Mouse (Mus musculus) gastrocnemius, adult 2 months (tissue): Measurements from ENCODE around the gene Vps37c. TPM values are rescaled to one million over a fixed set of nuclear protein-coding genes. Genes with fewer than 3 reads are reported as not detected.

Source experiments
- DNase-seq: peaks from one replicate; pipeline ENCODE4 v3.0.0; 2022
- H3K27ac ChIP-seq: fragments of 200-600 bp; 2 replicates; pipeline ENCODE4 v1.8.1; 2022; ENCODE audit warnings: mild to moderate bottlenecking
- H3K4me3 ChIP-seq: fragments of 200-600 bp; 2 replicates; pipeline ENCODE4 v1.8.1; 2022; ENCODE audit warnings: mild to moderate bottlenecking, moderate library complexity
- CTCF ChIP-seq: fragments of 200-600 bp; IDR thresholded peaks from 2 replicates; pipeline ENCODE4 v1.8.1; 2022; ENCODE audit warnings: antibody characterized with exemption, mild to moderate bottlenecking, moderate library complexity
- intact Hi-C: fragments of 180-260 bp; cut with DNase I; formaldehyde crosslinking; loops from one replicate; pipeline ENCODE4 v1.15.1; 2025
- total RNA-seq, 2 experiments: library from RNA; stranded (reverse); gene quantifications; 2 replicates each; pipeline ENCODE4 v1.2.3; 2021

Gene Vps37c
- total RNA-seq, 2 experiments from 2014 or later, result 20.7 to 26.3 TPM

DNA sequence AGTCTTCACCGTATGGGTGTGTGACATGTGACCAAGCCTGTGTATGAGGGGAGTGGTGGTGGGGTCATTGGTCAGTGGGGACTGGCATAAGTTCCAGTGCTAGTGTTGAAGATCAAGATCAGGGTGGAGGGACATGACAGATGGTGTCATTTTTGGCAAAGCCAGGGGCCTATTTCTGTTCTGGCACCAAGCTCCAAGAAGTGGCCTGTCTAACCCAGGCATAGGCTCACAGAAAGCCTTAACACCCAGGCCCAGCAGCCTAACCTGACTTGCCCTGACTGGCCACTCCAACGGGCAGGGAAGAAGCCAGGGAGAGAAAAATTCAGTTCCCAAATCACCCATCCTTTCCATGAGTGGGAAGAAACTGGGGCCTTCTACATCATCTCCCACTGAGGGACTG, 69.0 kb downstream of the Vps37c start:
- TF ChIP-seq CTCF, result no peak
- DNase-seq, result peak; percentile 65
- no peak overlapping the region for H3K4me3 ChIP-seq
- H3K27ac ChIP-seq, result peak overlapping the region; percentile 87
- intact Hi-C loops, result loop anchor here (1.0 kb wide), 1 partner anchor 23 kb away; no protein-coding TSS in a partner anchor

DNA sequence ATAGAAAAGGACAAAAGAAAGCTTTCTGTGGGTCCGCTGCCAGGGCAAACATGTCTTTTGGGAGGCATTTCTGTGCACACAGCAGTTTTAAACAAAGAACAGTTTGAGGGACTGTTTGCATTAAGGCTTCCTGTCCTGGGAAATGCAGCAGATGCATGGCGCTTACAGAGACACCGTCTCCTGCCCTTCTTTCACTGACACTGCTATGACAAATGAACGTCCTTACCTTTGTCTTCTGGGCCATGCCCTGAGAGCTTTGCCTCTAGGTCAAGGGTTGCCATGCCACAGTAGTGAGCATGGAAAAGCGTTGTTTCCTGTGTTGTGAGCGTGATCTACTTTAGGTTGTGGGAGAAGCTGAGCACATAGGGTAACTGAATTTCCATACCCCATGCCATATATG, 70.2 kb downstream of the Vps37c start:
- DNase-seq, result no peak
- TF ChIP-seq CTCF, result no peak
- intact Hi-C loops, result no loop called here
- no peak overlapping the region for H3K4me3 ChIP-seq
- peak overlapping the region; percentile 87 for H3K27ac ChIP-seq

DNA sequence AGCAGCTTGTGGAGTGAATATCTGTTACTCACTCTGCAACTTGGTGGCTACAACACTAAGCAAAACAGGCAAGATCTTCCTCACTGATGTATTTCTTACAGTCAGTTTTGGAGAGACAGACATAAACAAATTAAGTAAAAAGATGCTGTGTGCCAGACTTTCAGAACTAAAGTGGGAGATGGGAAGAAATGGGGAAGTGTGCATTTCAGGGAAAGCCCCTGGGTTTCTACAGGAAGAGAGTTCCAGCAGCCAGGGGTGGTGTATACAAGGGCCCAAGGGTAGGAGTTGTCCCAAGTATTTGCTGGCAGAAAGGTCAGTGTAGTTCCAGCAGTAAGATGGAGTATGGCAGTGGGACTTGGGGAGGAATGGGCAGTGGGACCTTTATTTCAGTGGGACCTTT, 71.0 kb downstream of the Vps37c start:
- TF ChIP-seq CTCF, result no peak
- peak overlapping the region; percentile 87 for H3K27ac ChIP-seq

DNA sequence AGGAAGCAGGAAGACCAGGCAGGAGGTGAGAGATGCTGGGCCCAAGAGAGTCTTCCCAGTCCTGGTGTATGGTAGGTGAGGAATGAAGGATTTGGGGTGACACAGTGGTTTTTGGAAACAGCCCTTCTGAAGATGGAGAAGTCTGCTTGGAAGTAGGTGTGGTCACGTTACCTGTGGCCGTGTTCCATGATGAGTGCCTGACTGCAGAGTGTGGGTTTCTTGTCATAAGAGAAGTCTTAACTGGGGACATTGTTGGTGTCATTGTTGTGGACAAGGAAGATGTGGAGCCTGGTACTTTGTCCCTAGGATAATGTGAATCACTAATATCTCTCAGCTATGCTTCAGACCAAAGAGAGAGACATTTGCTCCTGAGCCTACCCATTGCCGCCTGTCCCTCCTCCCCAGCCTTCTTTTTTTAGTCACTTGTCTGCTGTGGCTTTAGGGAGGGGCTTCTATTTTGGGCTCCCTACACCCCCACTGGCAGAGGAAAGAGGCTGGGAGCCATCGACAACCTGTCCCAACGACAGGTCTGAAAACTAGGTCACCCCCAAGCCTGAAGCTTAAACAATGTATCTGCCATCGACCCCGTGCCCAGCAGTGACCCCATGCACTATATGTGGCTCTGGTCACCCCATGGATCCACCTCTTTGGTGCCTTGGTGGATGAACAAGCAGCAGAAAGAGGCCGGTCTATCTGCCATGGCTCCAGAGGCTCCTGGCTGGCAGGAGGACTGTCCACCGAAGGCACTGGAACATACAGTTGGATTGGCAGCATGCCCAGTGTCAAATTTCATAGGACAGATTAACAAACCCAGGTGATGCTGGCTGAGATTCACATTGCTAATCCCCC, 71.7 kb downstream of the Vps37c start:
- DNase-seq, result peak; percentile 83
- intact Hi-C loops, result no loop called here
- peak overlapping the region; percentile 41 for H3K4me3 ChIP-seq
- TF ChIP-seq CTCF, result no peak
- peak overlapping the region; percentile 87 for H3K27ac ChIP-seq

More for the DNA sequence above, 71.0 kb downstream of the Vps37c start:
- no peak for DNase-seq
- H3K4me3 ChIP-seq, result peak overlapping the region; percentile 15; the same call in 1 of the 2 replicates
- intact Hi-C loops, result no loop called here

DNA sequence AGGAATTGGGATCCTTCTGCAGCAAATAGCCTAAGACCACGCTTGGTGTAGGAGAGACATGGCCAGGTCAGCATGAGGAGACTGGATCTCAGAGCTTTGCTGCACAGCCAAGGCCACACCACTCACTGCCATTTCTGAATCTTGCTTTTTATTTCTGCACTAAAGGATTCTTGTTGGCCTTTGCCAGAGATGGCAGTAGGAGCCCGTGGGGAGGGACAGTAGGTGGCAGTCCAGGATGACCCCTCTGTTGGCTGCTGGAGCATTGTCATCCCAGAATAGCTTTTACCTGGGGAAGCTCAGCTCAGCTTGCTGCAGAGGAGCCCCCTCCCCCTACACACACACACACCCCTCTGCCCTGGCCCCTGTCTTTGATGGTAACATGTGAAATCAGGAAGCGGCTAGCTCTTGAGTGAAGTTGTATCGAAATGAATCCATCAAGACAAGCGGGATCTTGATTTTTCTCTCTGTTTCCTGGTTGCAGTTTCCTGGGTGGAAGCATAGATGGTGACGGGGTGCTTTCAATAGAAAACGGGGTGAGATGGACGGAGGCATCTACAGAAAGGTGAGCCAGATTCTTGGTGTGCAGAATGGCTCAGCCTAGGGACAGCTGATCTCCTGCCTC, 73.4 kb downstream of the Vps37c start:
- intact Hi-C loops, result no loop called here
- no peak for DNase-seq
- Histone ChIP-seq H3K27ac (no peak overlapping the region), H3K4me3 (no peak overlapping the region)
- TF ChIP-seq CTCF, result no peak

DNA sequence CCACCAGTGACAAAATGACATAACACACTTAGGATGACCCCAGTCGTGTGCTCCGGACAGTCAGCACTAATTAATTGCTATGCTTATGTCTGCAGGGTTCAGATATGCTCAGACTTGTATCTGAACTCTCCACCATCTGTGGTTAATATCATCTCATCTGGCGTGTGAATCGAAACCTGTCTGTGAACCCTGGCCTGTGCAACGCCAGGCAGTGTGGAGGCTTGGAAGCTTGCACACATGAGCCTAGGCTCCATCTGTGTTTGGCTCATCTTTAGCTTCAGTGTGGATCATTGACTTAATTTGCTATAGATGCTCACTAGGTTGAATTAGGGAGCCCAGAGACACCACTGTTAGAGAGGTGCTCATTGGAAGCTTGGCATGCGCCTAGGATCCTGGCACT, 73.9 kb downstream of the Vps37c start:
- H3K27ac ChIP-seq, result no peak overlapping the region
- no peak for TF ChIP-seq CTCF
- no peak overlapping the region for H3K4me3 ChIP-seq
- intact Hi-C loops, result no loop called here
- DNase-seq, result no peak

DNA sequence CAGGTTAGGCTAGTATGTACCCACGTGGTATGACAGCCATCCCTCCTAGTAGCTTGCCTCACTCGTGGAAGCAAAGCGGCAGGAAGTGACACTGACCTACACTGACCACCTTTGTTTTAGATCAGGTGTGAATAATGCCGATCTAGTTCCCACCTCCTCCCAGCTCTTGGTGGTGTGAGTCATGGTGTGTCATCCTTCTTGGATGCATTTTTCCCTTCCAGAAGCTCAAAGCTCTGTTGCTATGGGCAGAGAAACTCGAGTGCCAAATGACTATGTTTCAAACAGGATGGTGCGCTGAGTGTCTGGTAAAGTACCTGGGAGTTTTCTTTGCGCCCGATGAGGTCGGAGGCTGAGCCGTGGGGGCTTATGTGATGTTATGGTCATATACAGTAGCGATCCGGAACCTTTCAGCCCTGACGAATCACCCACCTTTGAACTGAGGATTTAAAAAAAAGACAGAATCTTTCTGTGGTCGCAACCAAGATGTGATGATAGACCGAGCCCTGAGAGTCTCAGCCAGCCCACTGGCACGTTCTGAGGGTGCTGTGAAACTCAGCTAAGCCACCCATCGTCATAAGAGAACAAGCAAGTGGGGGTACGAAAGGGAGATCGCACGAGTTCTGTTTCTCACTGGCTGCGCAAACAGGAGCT, 75.0 kb downstream of the Vps37c start:
- no peak for TF ChIP-seq CTCF
- intact Hi-C loops, result no loop called here

More for the DNA sequence above, 75.0 kb downstream of the Vps37c start:
- no peak for DNase-seq
- H3K4me3 ChIP-seq, result no peak overlapping the region
- H3K27ac ChIP-seq, result no peak overlapping the region

Other genes starting within 250 kb of the Vps37c start
- gene Lrrc10b, start 231.3 kb upstream of the Vps37c start, total RNA-seq, result under 1 TPM; 0.33 TPM
- gene Ppp1r32, start 205.8 kb upstream of the Vps37c start, total RNA-seq, result 1 to 10 TPM in 1 of 2 experiments, under 1 TPM in 1; 0.97 to 1.5 TPM
- 10 to 100 TPM; 20.3 to 21.7 TPM for gene Cpsf7, start 163.5 kb upstream of the Vps37c start, total RNA-seq
- gene Sdhaf2, start 162.6 kb upstream of the Vps37c start, total RNA-seq, result 10 to 100 TPM; 42.4 to 62.9 TPM
- gene Tmem216, start 132.5 kb upstream of the Vps37c start, total RNA-seq, result 1 to 10 TPM; 2.1 to 3.3 TPM
- gene Cyb561a3, start 111.6 kb upstream of the Vps37c start, total RNA-seq, result 1 to 10 TPM; 6.3 to 6.4 TPM
- 1 to 10 TPM; 1.5 TPM for gene Tmem138, start 111.4 kb upstream of the Vps37c start, total RNA-seq
- gene Ddb1, start 83.4 kb upstream of the Vps37c start, total RNA-seq, result 100 to 1,000 TPM; 128 to 132 TPM
- gene Tkfc, start 83.1 kb upstream of the Vps37c start, total RNA-seq, result 1 to 10 TPM; 3.0 to 4.5 TPM
- gene Vwce, start 54.5 kb upstream of the Vps37c start, total RNA-seq, result not detected
- gene Pga5, start 10.7 kb upstream of the Vps37c start, total RNA-seq, result not detected
- gene Cd5, start 50.3 kb downstream of the Vps37c start, total RNA-seq, result not detected
- not detected for gene Cd6, start 141.3 kb downstream of the Vps37c start, total RNA-seq
- gene Slc15a3, start 151.0 kb downstream of the Vps37c start, total RNA-seq, result under 1 TPM; 0.31 to 0.53 TPM
- 1 to 10 TPM; 2.8 to 7.2 TPM for gene Tmem132a, start 181.2 kb downstream of the Vps37c start, total RNA-seq
- gene Tmem109, start 193.3 kb downstream of the Vps37c start, total RNA-seq, result 100 to 1,000 TPM; 227 to 255 TPM
- 100 to 1,000 TPM; 150 to 184 TPM for gene Prpf19, start 206.5 kb downstream of the Vps37c start, total RNA-seq
- not detected for gene Zp1, start 231.9 kb downstream of the Vps37c start, total RNA-seq
- gene Ptgdr2, start 248.4 kb downstream of the Vps37c start, total RNA-seq, result not detected